Mouse (Mus musculus): ENCODE measurements around the gene Foxa3. TPM values are rescaled to one million over a fixed set of nuclear protein-coding genes. Genes with fewer than 3 reads are reported as not detected.

Foxa3 gene
- polyA plus RNA-seq, 1 experiment from 2014 or later, result 0.49 TPM

GRCm38 (mm10) chr7:18998835-18999234, 24.5 kb downstream of the Foxa3 start:
- WGBS, result 40% methylated on average over 9 of the region's 9 CpGs

GRCm38 (mm10) chr7:18993036-18993435, 30.3 kb downstream of the Foxa3 start:
- no peak overlapping the region for H3K4me2 ChIP-seq (replicated peaks; ENCODE audit: low read depth, low read length)
- 90% methylated on average over 5 of the region's 5 CpGs for WGBS
- H3K36me3 ChIP-seq (ENCODE audit: insufficient read depth, low read length), result no peaks in the 10 kb centered on the region
- 0 out of 2 replicates have a peak, but pooled peaks cover 4% of the 10 kb centered on the region for H3K27me3 ChIP-seq (replicated peaks; ENCODE audit: insufficient read depth, low read length)
- no peak for DNase-seq (ENCODE audit: low spot score)
- ATAC-seq, result no peak
- H3K4me3 ChIP-seq (ENCODE audit: low read depth, low read length), result no peak overlapping the region
- peaks cover 12% of the 10 kb centered on the region for H3K4me1 ChIP-seq (ENCODE audit: insufficient read depth, low read depth, low read length)
- no peaks in the 10 kb centered on the region for H3K9me3 ChIP-seq (ENCODE audit: low read length)
- H3K27ac ChIP-seq (ENCODE audit: low read length), result no peak overlapping the region
- TF ChIP-seq EP300 (IDR thresholded peaks at IDR 0.05) (no peak), CTCF (IDR thresholded peaks at IDR 0.05) (no peak)
- no peak overlapping the region for H3K9ac ChIP-seq (replicated peaks; ENCODE audit: low read depth)

More at GRCm38 (mm10) chr7:18998835-18999234, 24.5 kb downstream of the Foxa3 start:
- Histone ChIP-seq H3K9me3 (ENCODE audit: low read length) (no peaks in the 10 kb centered on the region), H3K4me1 (ENCODE audit: insufficient read depth, low read depth, low read length) (peaks cover 8% of the 10 kb centered on the region; the same call in 1 of the 2 replicates), H3K27me3 (replicated peaks; ENCODE audit: insufficient read depth, low read length) (no peaks in the 10 kb centered on the region), H3K4me2 (replicated peaks; ENCODE audit: low read depth, low read length) (no peak overlapping the region), H3K36me3 (ENCODE audit: insufficient read depth, low read length) (no peaks in the 10 kb centered on the region), H3K9ac (replicated peaks; ENCODE audit: low read depth) (no peak overlapping the region), H3K27ac (ENCODE audit: low read length) (no peak overlapping the region), H3K4me3 (ENCODE audit: low read depth, low read length) (no peak overlapping the region)
- TF ChIP-seq EP300 (IDR thresholded peaks at IDR 0.05), result no peak
- peak; percentile 43; the same call in 1 of the 2 replicates for TF ChIP-seq CTCF (IDR thresholded peaks at IDR 0.05)
- ATAC-seq (no peak), DNase-seq (ENCODE audit: low spot score) (no peak)

- ATAC-seq (no peak), DNase-seq (ENCODE audit: low spot score) (no peak)
- Histone ChIP-seq H3K9ac (replicated peaks; ENCODE audit: low read depth) (no peak overlapping the region), H3K9me3 (ENCODE audit: low read length) (no peaks in the 10 kb centered on the region), H3K27ac (ENCODE audit: low read length) (no peak overlapping the region), H3K4me3 (ENCODE audit: low read depth, low read length) (peak overlapping the region; percentile 37), H3K4me1 (ENCODE audit: insufficient read depth, low read depth, low read length) (peaks cover 12% of the 10 kb centered on the region), H3K4me2 (replicated peaks; ENCODE audit: low read depth, low read length) (peak overlapping the region; percentile 67), H3K36me3 (ENCODE audit: insufficient read depth, low read length) (no peaks in the 10 kb centered on the region), H3K27me3 (replicated peaks; ENCODE audit: insufficient read depth, low read length) (0 out of 2 replicates have a peak, but pooled peaks cover 4% of the 10 kb centered on the region)
- TF ChIP-seq CTCF (IDR thresholded peaks at IDR 0.05) (no peak), EP300 (IDR thresholded peaks at IDR 0.05) (no peak)
- WGBS, result 2% methylated on average over 26 of the region's 31 CpGs
Measured at GRCm38 (mm10) chr7:18992294-18992675, 31.1 kb downstream of the Foxa3 start.

- whole genome bisulfite sequencing, result under 1% methylated on average over 57 of the region's 59 CpGs
- ATAC-seq (no peak), DNase-seq (ENCODE audit: low spot score) (no peak)
- peak overlapping the region; percentile 67 for H3K4me2 ChIP-seq (replicated peaks; ENCODE audit: low read depth, low read length)
- peak overlapping the region; percentile 37 for H3K4me3 ChIP-seq (ENCODE audit: low read depth, low read length)
- H3K27me3 ChIP-seq (replicated peaks; ENCODE audit: insufficient read depth, low read length), result 0 out of 2 replicates have a peak, but pooled peaks cover 4% of the 10 kb centered on the region
- TF ChIP-seq EP300 (IDR thresholded peaks at IDR 0.05) (no peak), CTCF (IDR thresholded peaks at IDR 0.05) (no peak)
- H3K9me3 ChIP-seq (ENCODE audit: low read length), result no peaks in the 10 kb centered on the region
- no peak overlapping the region for H3K27ac ChIP-seq (ENCODE audit: low read length)
- no peaks in the 10 kb centered on the region for H3K36me3 ChIP-seq (ENCODE audit: insufficient read depth, low read length)
- H3K9ac ChIP-seq (replicated peaks; ENCODE audit: low read depth), result no peak overlapping the region
- H3K4me1 ChIP-seq (ENCODE audit: insufficient read depth, low read depth, low read length), result peaks cover 12% of the 10 kb centered on the region
Measured at GRCm38 (mm10) chr7:18991660-18992293, 31.6 kb downstream of the Foxa3 start.

- no peak within 1 kb of the TSS for H3K27ac ChIP-seq (ENCODE audit: low read length)
- peak; percentile 95 for ATAC-seq
Measured at GRCm38 (mm10) chr7:18990601-18991295, 32.6 kb downstream of the Foxa3 start, which contains the start of gene Mypop. Gene Mypop, plus strand, starts transcription at chr7:18991245.

GRCm38 (mm10) chr7:18989995-18990394, 33.3 kb downstream of the Foxa3 start:
- Histone ChIP-seq H3K9me3 (ENCODE audit: low read length) (no peaks in the 10 kb centered on the region), H3K4me3 (ENCODE audit: low read depth, low read length) (no peak overlapping the region), H3K36me3 (ENCODE audit: insufficient read depth, low read length) (no peaks in the 10 kb centered on the region), H3K27me3 (replicated peaks; ENCODE audit: insufficient read depth, low read length) (0 out of 2 replicates have a peak, but pooled peaks cover 4% of the 10 kb centered on the region), H3K27ac (ENCODE audit: low read length) (no peak overlapping the region), H3K4me2 (replicated peaks; ENCODE audit: low read depth, low read length) (no peak overlapping the region), H3K4me1 (ENCODE audit: insufficient read depth, low read depth, low read length) (peaks cover 12% of the 10 kb centered on the region), H3K9ac (replicated peaks; ENCODE audit: low read depth) (no peak overlapping the region)
- 5% methylated on average over 5 of the region's 5 CpGs for WGBS
- DNase-seq (ENCODE audit: low spot score) (no peak), ATAC-seq (no peak)
- no peak for TF ChIP-seq EP300 (IDR thresholded peaks at IDR 0.05)
- peak; percentile 41 for TF ChIP-seq CTCF (IDR thresholded peaks at IDR 0.05)

More at GRCm38 (mm10) chr7:18990601-18991295, 32.6 kb downstream of the Foxa3 start, which contains the start of gene Mypop:
- no peaks in the 10 kb centered on the region for H3K36me3 ChIP-seq (ENCODE audit: insufficient read depth, low read length)
- peak within 1 kb of the TSS; percentile 67 for H3K4me2 ChIP-seq (replicated peaks; ENCODE audit: low read depth, low read length)
- H3K27me3 ChIP-seq (replicated peaks; ENCODE audit: insufficient read depth, low read length), result 0 out of 2 replicates have a peak, but pooled peaks cover 4% of the 10 kb centered on the region
- H3K9me3 ChIP-seq (ENCODE audit: low read length), result no peaks in the 10 kb centered on the region
- no peak within 1 kb of the TSS for H3K9ac ChIP-seq (replicated peaks; ENCODE audit: low read depth)
- WGBS, result under 1% methylated on average over 36 of the region's 37 CpGs
- DNase-seq (ENCODE audit: low spot score), result peak; percentile 100
- H3K4me1 ChIP-seq (ENCODE audit: insufficient read depth, low read depth, low read length), result peaks cover 12% of the 10 kb centered on the region
- peak within 1 kb of the TSS; percentile 37 for H3K4me3 ChIP-seq (ENCODE audit: low read depth, low read length)
- TF ChIP-seq CTCF (IDR thresholded peaks at IDR 0.05), result 0 out of 2 replicates have a peak, but pooled peaks have one; percentile 9
- TF ChIP-seq EP300 (IDR thresholded peaks at IDR 0.05), result no peak
